Mouse (Mus musculus): ENCODE measurements at regions not wholly inside any gene's neighbourhood (a gene's known extent, or its start where the extent isn't known, plus 50 kb on each side); places are given as distances from the start of the nearest gene placed in this dataset.
"Not testable (repeated sequence)": the region's sequence is repeated elsewhere in the genome, so short reads cannot be mapped to it uniquely, and the experiment has no call there.

GRCm38 (mm10) chr15:4630611-4631010 is 96.4 kb upstream of the C6 start:
- no peak overlapping the region for H3K4me3 ChIP-seq (replicated peaks; ENCODE audit: low read length)
- TF ChIP-seq CTCF (conservative IDR thresholded peaks at IDR 0.05; ENCODE audit: low read length) = no peak
- H3K27me3 ChIP-seq (ENCODE audit: insufficient read depth, low read length) = no peaks in the 10 kb centered on the region
- H3K9me3 ChIP-seq (ENCODE audit: low read length) = peaks cover 17% of the 10 kb centered on the region
- no peaks in the 10 kb centered on the region for H3K36me3 ChIP-seq (ENCODE audit: insufficient read depth, low read length)
- H3K4me1 ChIP-seq (replicated peaks; ENCODE audit: low read depth, low read length) = no peaks in the 10 kb centered on the region

DNA sequence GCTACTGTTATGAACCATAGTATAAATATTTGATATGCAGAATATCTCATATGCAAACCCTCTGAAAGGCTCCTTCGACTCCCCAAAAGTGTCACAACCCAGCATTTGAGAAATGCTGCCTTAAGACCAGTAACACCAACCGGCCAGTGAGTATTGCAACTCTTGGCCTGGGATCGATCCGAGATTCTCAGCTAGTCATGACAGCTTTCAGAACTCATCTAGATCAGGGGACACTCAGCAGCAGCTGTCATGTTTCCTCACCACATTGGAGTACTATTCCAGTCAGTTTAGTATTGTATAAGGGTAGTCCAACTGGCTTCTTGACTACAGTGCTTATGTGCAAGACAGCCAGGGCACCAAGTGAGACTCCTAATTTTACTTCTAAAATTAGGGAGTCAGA is 85.3 kb upstream of the C6 start:
- no peaks in the 10 kb centered on the region for H3K36me3 ChIP-seq (ENCODE audit: insufficient read depth, low read length)
- no peaks in the 10 kb centered on the region for H3K4me1 ChIP-seq (replicated peaks; ENCODE audit: low read depth, low read length)
- TF ChIP-seq NANOG (IDR thresholded peaks at IDR 0.05; ENCODE audit: borderline replicate concordance, low read length) (no peak), POU5F1 (IDR thresholded peaks at IDR 0.05; ENCODE audit: borderline replicate concordance, low read length) (no peak), CTCF (conservative IDR thresholded peaks at IDR 0.05; ENCODE audit: low read length) (no peak)
- H3K9me3 ChIP-seq (ENCODE audit: low read length) = no peaks in the 10 kb centered on the region
- no peak overlapping the region for H3K4me3 ChIP-seq (replicated peaks; ENCODE audit: low read length)
- H3K27me3 ChIP-seq (ENCODE audit: insufficient read depth, low read length) = no peaks in the 10 kb centered on the region

DNA sequence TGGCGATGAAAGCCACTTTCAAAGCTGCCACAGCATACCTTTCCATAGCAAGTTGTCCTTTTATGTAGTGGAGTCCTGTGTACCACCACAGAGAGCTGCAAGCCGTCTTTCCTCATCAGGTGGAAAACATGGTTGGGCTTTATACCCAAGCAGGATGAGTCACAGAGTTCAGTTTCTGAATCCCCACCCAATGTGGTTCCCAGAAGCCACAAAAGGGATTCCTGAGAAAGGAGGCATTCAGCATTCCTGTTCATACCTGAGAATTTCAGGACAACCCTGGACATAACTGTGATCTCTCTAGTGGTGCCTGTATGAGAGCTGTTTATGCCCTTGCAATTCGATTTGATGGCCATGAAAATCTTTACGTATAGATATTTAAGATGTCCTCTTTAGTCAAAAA is 84.1 kb upstream of the C6 start:
- no peaks in the 10 kb centered on the region for H3K27me3 ChIP-seq (ENCODE audit: insufficient read depth, low read length)
- no peaks in the 10 kb centered on the region for H3K36me3 ChIP-seq (ENCODE audit: insufficient read depth, low read length)
- no peaks in the 10 kb centered on the region for H3K9me3 ChIP-seq (ENCODE audit: low read length)
- H3K4me1 ChIP-seq (replicated peaks; ENCODE audit: low read depth, low read length) = no peaks in the 10 kb centered on the region
- TF ChIP-seq CTCF (conservative IDR thresholded peaks at IDR 0.05; ENCODE audit: low read length) = no peak
- TF ChIP-seq POU5F1 (IDR thresholded peaks at IDR 0.05; ENCODE audit: borderline replicate concordance, low read length) = no peak
- TF ChIP-seq NANOG (IDR thresholded peaks at IDR 0.05; ENCODE audit: borderline replicate concordance, low read length) = no peak
- H3K4me3 ChIP-seq (replicated peaks; ENCODE audit: low read length) = no peak overlapping the region

- Histone ChIP-seq H3K27me3 (ENCODE audit: insufficient read depth, low read length) (no peaks in the 10 kb centered on the region), H3K4me3 (replicated peaks; ENCODE audit: low read length) (no peak overlapping the region), H3K9me3 (ENCODE audit: low read length) (no peaks in the 10 kb centered on the region), H3K36me3 (ENCODE audit: insufficient read depth, low read length) (no peaks in the 10 kb centered on the region), H3K4me1 (replicated peaks; ENCODE audit: low read depth, low read length) (no peaks in the 10 kb centered on the region)
- no peak for TF ChIP-seq CTCF (conservative IDR thresholded peaks at IDR 0.05; ENCODE audit: low read length)
- TF ChIP-seq NANOG (IDR thresholded peaks at IDR 0.05; ENCODE audit: borderline replicate concordance, low read length) = no peak
- no peak for TF ChIP-seq POU5F1 (IDR thresholded peaks at IDR 0.05; ENCODE audit: borderline replicate concordance, low read length)
These were observed 82.9 kb upstream of the C6 start for GRCm38 (mm10) chr15:4643888-4644606.

DNA sequence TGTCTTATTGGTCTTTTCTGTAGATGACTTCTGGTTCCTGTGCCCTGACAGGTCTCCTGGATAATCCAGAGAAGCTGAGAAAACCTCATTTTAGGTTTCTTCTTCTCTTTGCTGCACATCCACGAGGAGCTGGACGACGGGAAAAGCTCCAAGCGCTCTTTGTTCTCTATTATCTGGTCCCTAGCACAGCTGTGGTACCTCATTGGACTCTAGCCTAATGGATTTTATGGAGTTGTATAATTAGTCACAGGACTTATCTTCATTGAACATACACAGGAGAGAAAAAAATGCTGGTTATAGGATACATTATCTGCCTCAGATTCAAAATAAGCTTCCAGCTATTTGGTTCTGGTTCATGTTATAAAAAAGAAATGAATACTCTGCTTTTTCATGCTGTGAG is 78.3 kb upstream of the C6 start:
- H3K9me3 ChIP-seq (ENCODE audit: low read length) = no peaks in the 10 kb centered on the region
- H3K27me3 ChIP-seq (ENCODE audit: insufficient read depth, low read length) = no peaks in the 10 kb centered on the region
- H3K4me3 ChIP-seq (replicated peaks; ENCODE audit: low read length) = no peak overlapping the region
- no peaks in the 10 kb centered on the region for H3K36me3 ChIP-seq (ENCODE audit: insufficient read depth, low read length)
- no peaks in the 10 kb centered on the region for H3K4me1 ChIP-seq (replicated peaks; ENCODE audit: low read depth, low read length)
- TF ChIP-seq CTCF (conservative IDR thresholded peaks at IDR 0.05; ENCODE audit: low read length) = no peak
- no peak for TF ChIP-seq POU5F1 (IDR thresholded peaks at IDR 0.05; ENCODE audit: borderline replicate concordance, low read length)
- TF ChIP-seq NANOG (IDR thresholded peaks at IDR 0.05; ENCODE audit: borderline replicate concordance, low read length) = no peak

- H3K27me3 ChIP-seq (ENCODE audit: insufficient read depth, low read length) = no peaks in the 10 kb centered on the region
- H3K36me3 ChIP-seq (ENCODE audit: insufficient read depth, low read length) = no peaks in the 10 kb centered on the region
- no peak overlapping the region for H3K4me3 ChIP-seq (replicated peaks; ENCODE audit: low read length)
- TF ChIP-seq POU5F1 (IDR thresholded peaks at IDR 0.05; ENCODE audit: borderline replicate concordance, low read length) (no peak), NANOG (IDR thresholded peaks at IDR 0.05; ENCODE audit: borderline replicate concordance, low read length) (no peak), CTCF (conservative IDR thresholded peaks at IDR 0.05; ENCODE audit: low read length) (no peak)
- H3K4me1 ChIP-seq (replicated peaks; ENCODE audit: low read depth, low read length) = no peaks in the 10 kb centered on the region
- H3K9me3 ChIP-seq (ENCODE audit: low read length) = peaks cover 16% of the 10 kb centered on the region
These were observed 73.3 kb upstream of the C6 start for GRCm38 (mm10) chr15:4653706-4654105.

- H3K27me3 ChIP-seq (ENCODE audit: insufficient read depth, low read length); H3K36me3 ChIP-seq (ENCODE audit: insufficient read depth, low read length); H3K9me3 ChIP-seq (ENCODE audit: low read length); H3K4me1 ChIP-seq (replicated peaks; ENCODE audit: low read depth, low read length): not testable (repeated sequence)
- peak overlapping the region; percentile 58 for H3K4me3 ChIP-seq (replicated peaks; ENCODE audit: low read length)
These were observed 54.1 kb upstream of the C6 start for GRCm38 (mm10) chr15:4672859-4673258.

Data from E14TG2a.4 (cell line).